Mouse (Mus musculus) heart, adult 2 months (tissue): Measurements from ENCODE around the gene Aldh1a2. TPM values are rescaled to one million over a fixed set of nuclear protein-coding genes. Genes with fewer than 3 reads are reported as not detected.

Experiments used
- DNase-seq, 2 experiments: peaks; one replicate each; pipeline ENCODE4 v3.0.0; 2021
- H3K27ac ChIP-seq: fragments of 200-600 bp; 2 replicates; pipeline ENCODE4 v1.8.1; 2022
- H3K27me3 ChIP-seq: fragments of 200-500 bp; 2 replicates; pipeline ENCODE4 v1.6.1; 2012; ENCODE audit warnings: mild to moderate bottlenecking, low read length, inconsistent platforms, mixed read lengths; ENCODE audit not compliant: control insufficient read depth, insufficient read depth
- H3K36me3 ChIP-seq: fragments of 200-500 bp; 2 replicates; pipeline ENCODE4 v1.6.1; 2012; ENCODE audit warnings: low read length, inconsistent platforms; ENCODE audit not compliant: control insufficient read depth, insufficient read depth
- H3K4me1 ChIP-seq: fragments of 200-500 bp; 2 replicates; pipeline ENCODE4 v1.6.1; 2011; ENCODE audit warnings: low read length; ENCODE audit not compliant: control insufficient read depth, insufficient read depth
- H3K4me3 ChIP-seq: fragments of 200-600 bp; 2 replicates; pipeline ENCODE4 v1.8.1; 2022
- H3K79me2 ChIP-seq: fragments of 200-500 bp; replicated peaks from 2 replicates; pipeline ENCODE4 v1.6.1; 2012; ENCODE audit warnings: mild to moderate bottlenecking, inconsistent platforms, low read length, moderate library complexity, mixed read lengths; ENCODE audit not compliant: control insufficient read depth, insufficient read depth
- H3K9ac ChIP-seq: fragments of 200-500 bp; 2 replicates; pipeline ENCODE4 v1.6.1; 2012; ENCODE audit warnings: low read depth, mild to moderate bottlenecking, control low read depth, inconsistent platforms, low read length, mixed read lengths
- CTCF ChIP-seq: fragments of 200-600 bp; IDR thresholded peaks from 2 replicates; pipeline ENCODE4 v1.8.1; 2022; ENCODE audit warnings: antibody characterized with exemption, mild to moderate bottlenecking, moderate library complexity
- EP300 ChIP-seq: fragments of 200-500 bp; IDR thresholded peaks from 2 replicates; pipeline ENCODE4 v1.6.1; 2011; ENCODE audit warnings: low read depth, low read length, control low read depth; ENCODE audit not compliant: insufficient read depth
- POLR2A ChIP-seq: fragments of 200-500 bp; IDR thresholded peaks from 2 replicates; pipeline ENCODE4 v1.6.1; 2011; ENCODE audit warnings: mild to moderate bottlenecking, low read depth, low read length, control low read depth; ENCODE audit not compliant: insufficient read depth
- WGBS: fragments of 180-500 bp; shearing (Covaris S2); methylation state at CpG from one replicate; pipeline ENCODE4 v1.1.7; 2018; 5-methylcytosine and 5-hydroxymethylcytosine counted together
- intact Hi-C: fragments of 180-260 bp; cut with DNase I; formaldehyde crosslinking; loops from one replicate; pipeline ENCODE4 v1.15.1; 2025
- polyA plus RNA-seq: library from polyadenylated mRNA; depleted of rRNA; stranded (reverse); fragments of >200 nt; gene quantifications from 2 replicates; pipeline ENCODE4 v1.2.3, GENCODE M21; 2012
- total RNA-seq, 2 experiments: library from RNA; stranded (reverse); gene quantifications; 2 replicates each; pipeline ENCODE4 v1.2.3; 2021

The Aldh1a2 gene
- total and polyA plus RNA-seq, 3 experiments: 5.1 to 9.3 (median 5.7) TPM

DNA sequence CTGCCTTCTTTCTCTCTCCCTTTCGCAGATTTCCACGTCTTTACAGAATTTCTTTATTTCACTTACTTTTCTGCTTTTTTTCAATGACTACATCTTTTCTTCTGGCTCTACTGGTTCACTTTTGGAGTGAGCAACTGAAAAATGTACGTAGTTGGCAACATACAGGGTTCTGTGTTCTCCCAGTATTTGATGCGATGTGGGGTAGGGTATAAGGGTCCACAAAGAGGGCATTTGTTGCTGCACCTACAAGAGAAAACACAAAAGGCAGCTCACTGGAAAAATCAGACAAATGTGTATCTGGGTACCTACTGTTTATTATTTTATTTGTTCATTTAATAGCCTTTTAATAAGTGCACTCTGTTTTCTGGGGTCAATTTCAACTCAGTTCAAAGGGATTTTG is 3.6 kb downstream of the Aldh1a2 start:
- 78% methylated on average over 4 of the region's 4 CpGs for WGBS
- Histone ChIP-seq H3K27ac (no peak overlapping the region), H3K79me2 (no peaks in the 10 kb centered on the region), H3K9ac (no peak overlapping the region), H3K27me3 (peaks cover 18% of the 10 kb centered on the region), H3K36me3 (no peaks in the 10 kb centered on the region), H3K4me3 (no peak overlapping the region), H3K4me1 (no peaks in the 10 kb centered on the region; the same call in 1 of the 2 replicates)
- intact Hi-C loops: loop anchor here (10.0 kb wide), 2 partner anchors 136 to 406 kb away; no protein-coding TSS in a partner anchor
- TF ChIP-seq POLR2A (no peak), CTCF (no peak), EP300 (no peak)
- no peak for DNase-seq

DNA sequence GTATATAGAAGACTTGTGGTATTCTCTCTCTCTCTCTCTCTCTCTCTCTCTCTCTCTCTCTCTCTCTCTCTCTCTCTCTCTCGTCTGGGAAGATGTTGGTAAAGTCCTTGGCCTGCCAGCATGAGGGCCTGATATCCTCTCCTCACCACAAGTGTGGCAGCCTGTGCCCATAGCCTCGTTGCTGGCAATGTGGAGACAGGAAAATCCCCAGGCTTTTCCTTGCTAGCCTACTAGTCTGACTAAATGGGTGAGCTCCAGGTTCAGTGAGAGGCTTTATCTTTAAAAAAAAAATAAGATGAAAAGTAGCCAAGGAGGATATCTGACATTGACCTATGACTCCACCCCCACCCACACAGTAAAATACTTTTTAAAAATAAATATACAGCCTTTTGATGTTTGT is 4.8 kb downstream of the Aldh1a2 start:
- no peak for DNase-seq
- Histone ChIP-seq H3K4me1 (no peaks in the 10 kb centered on the region; the same call in 1 of the 2 replicates), H3K27me3 (peaks cover 12% of the 10 kb centered on the region), H3K4me3 (no peak overlapping the region), H3K36me3 (no peaks in the 10 kb centered on the region), H3K9ac (no peak overlapping the region), H3K79me2 (no peaks in the 10 kb centered on the region), H3K27ac (no peak overlapping the region)
- intact Hi-C loops: no loop called here
- TF ChIP-seq EP300 (no peak), POLR2A (no peak), CTCF (no peak)
- 37% methylated on average over 2 of the region's 2 CpGs for WGBS

DNA sequence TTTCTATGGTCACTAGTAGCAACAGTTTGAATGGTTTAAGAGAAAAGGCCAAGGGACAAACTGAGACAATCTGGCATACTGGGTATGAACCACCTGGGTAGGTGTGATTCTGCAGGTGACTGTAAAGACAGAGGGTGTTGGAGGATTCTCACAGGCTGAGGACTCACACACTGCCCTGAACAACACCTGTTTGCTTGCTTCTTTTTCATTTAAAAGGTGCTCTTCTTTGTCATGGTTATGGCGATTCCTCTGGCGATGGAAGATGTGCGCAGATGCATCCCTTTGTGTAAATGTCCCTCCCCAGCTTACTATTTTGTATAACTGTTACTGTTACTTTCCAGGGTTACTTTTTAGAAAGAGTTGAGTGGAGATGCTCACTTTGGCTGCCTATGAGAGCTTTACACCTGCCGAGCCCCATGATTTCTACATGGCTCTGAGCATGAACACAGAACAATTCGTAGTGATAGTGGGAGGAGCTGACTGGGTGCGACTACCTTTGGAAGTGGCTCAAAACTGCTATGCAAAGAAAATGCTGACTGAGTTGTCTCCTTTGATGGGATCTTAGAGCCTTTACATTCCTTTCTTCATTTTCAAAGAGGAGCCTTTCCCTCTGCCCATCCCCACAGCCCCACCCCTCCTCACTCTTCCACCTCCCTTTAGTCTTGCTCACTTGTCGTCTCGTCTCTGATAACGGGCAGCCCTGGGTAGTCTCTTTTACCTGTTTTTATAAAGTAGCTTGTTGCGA is 11.8 kb downstream of the Aldh1a2 start:
- Histone ChIP-seq H3K4me1 (no peaks in the 10 kb centered on the region), H3K4me3 (no peak overlapping the region), H3K27ac (no peak overlapping the region), H3K79me2 (no peaks in the 10 kb centered on the region), H3K27me3 (peaks cover 3% of the 10 kb centered on the region; the same call in 1 of the 2 replicates), H3K36me3 (no peaks in the 10 kb centered on the region), H3K9ac (no peak overlapping the region)
- TF ChIP-seq EP300 (no peak), POLR2A (no peak), CTCF (no peak)
- intact Hi-C loops: no loop called here
- WGBS: 59% methylated on average over 10 of the region's 10 CpGs
- DNase-seq: no peak

GRCm38 (mm10) chr9:71230011-71230410 is 14.4 kb downstream of the Aldh1a2 start:
- TF ChIP-seq POLR2A: no peak
- no peak for TF ChIP-seq CTCF
- TF ChIP-seq EP300: no peak
- DNase-seq: no peak

GRCm38 (mm10) chr9:71236540-71236939 is 21.0 kb downstream of the Aldh1a2 start:
- 72% methylated on average over 1 of the region's 1 CpGs for WGBS
- intact Hi-C loops: no loop called here
- H3K79me2 ChIP-seq: no peaks in the 10 kb centered on the region
- no peak for TF ChIP-seq CTCF
- no peak for TF ChIP-seq EP300
- TF ChIP-seq POLR2A: no peak
- no peak overlapping the region for H3K27ac ChIP-seq
- H3K27me3 ChIP-seq: no peaks in the 10 kb centered on the region; the same call in 1 of the 2 replicates
- no peaks in the 10 kb centered on the region for H3K36me3 ChIP-seq
- no peak for DNase-seq
- H3K4me3 ChIP-seq: no peak overlapping the region
- H3K9ac ChIP-seq: no peak overlapping the region
- H3K4me1 ChIP-seq: no peaks in the 10 kb centered on the region

More at GRCm38 (mm10) chr9:71230011-71230410, 14.4 kb downstream of the Aldh1a2 start:
- Histone ChIP-seq H3K4me3 (no peak overlapping the region), H3K36me3 (no peaks in the 10 kb centered on the region), H3K27ac (no peak overlapping the region), H3K79me2 (no peaks in the 10 kb centered on the region), H3K9ac (no peak overlapping the region), H3K27me3 (peaks cover 3% of the 10 kb centered on the region; the same call in 1 of the 2 replicates), H3K4me1 (no peaks in the 10 kb centered on the region)
- WGBS: 30% methylated on average over 6 of the region's 6 CpGs
- intact Hi-C loops: no loop called here

DNA sequence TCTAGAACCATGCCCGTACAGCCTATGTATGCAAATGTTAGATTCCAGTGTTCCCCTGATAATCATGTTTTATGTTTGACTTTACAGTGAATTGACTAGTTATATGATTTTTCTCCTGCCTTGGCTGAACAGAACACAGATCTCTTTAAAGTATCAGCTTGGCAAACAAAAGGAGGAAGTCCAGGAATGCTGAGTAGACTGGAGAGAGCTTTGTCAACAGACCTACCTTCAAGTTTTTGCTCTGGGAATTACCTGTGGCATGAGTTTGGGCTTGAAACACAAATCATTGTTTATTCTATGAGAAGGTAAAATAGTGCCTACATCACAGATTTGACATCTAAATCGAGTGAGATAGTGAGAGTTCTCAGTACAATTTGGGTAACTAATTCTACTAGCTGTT is 24.3 kb downstream of the Aldh1a2 start:
- H3K27me3 ChIP-seq: no peaks in the 10 kb centered on the region; the same call in 1 of the 2 replicates
- no peaks in the 10 kb centered on the region for H3K4me1 ChIP-seq
- 75% methylated on average over 2 of the region's 2 CpGs for WGBS
- no peak for DNase-seq
- no peak overlapping the region for H3K4me3 ChIP-seq
- intact Hi-C loops: no loop called here
- H3K79me2 ChIP-seq: no peaks in the 10 kb centered on the region
- no peaks in the 10 kb centered on the region for H3K36me3 ChIP-seq
- H3K27ac ChIP-seq: no peak overlapping the region
- TF ChIP-seq POLR2A: no peak
- TF ChIP-seq EP300: no peak
- TF ChIP-seq CTCF: no peak
- no peak overlapping the region for H3K9ac ChIP-seq
